Mouse (Mus musculus) kidney, embryonic 14.5 days (tissue): ENCODE data around the gene Wdr54. TPM values are rescaled to one million over a fixed set of nuclear protein-coding genes. Genes with fewer than 3 reads are reported as not detected.

ENCODE experiments used
- ATAC-seq: fragments of 200-750 bp; cut with Nextera tagmentation; 2 replicates; pipeline ENCODE4 v1.8.0; 2017; ENCODE audit warnings: moderate number of reproducible peaks, mild to moderate bottlenecking, moderate TSS enrichment, moderate library complexity; ENCODE audit not compliant: low FRiP score, low TSS enrichment
- H3K27ac ChIP-seq: fragments of 300-500 bp; sonication (generic); 2 replicates; pipeline ENCODE4 v1.5.1; 2014; ENCODE audit warnings: low read depth, mild to moderate bottlenecking, low read length, moderate library complexity, mixed read lengths
- H3K27me3 ChIP-seq: fragments of 300-500 bp; sonication (generic); 2 replicates; pipeline ENCODE4 v1.6.1; 2014; ENCODE audit warnings: mild to moderate bottlenecking, low read length; ENCODE audit not compliant: control insufficient read depth, insufficient read depth
- H3K36me3 ChIP-seq: fragments of 300-500 bp; sonication (generic); 2 replicates; pipeline ENCODE4 v1.6.1; 2014; ENCODE audit warnings: low read length, mixed read lengths; ENCODE audit not compliant: control insufficient read depth, insufficient read depth
- H3K4me1 ChIP-seq: fragments of 300-500 bp; sonication (generic); 2 replicates; pipeline ENCODE4 v1.6.1; 2014; ENCODE audit warnings: low read length, mixed read lengths; ENCODE audit not compliant: control insufficient read depth, insufficient read depth
- H3K4me2 ChIP-seq: fragments of 300-500 bp; sonication (generic); replicated peaks from 2 replicates; pipeline ENCODE4 v1.6.1; 2014; ENCODE audit warnings: low read depth, mild to moderate bottlenecking, low read length
- H3K4me3 ChIP-seq: fragments of 300-500 bp; sonication (generic); 2 replicates; pipeline ENCODE4 v1.5.1; 2014; ENCODE audit warnings: mild to moderate bottlenecking, low read length
- H3K9ac ChIP-seq: fragments of 300-500 bp; sonication (generic); 2 replicates; pipeline ENCODE4 v1.6.1; 2014; ENCODE audit warnings: low read depth, mild to moderate bottlenecking, low read length, moderate library complexity
- H3K9me3 ChIP-seq: fragments of 300-500 bp; sonication (generic); 2 replicates; pipeline ENCODE4 v1.6.1; 2016; ENCODE audit warnings: low read length; ENCODE audit not compliant: control insufficient read depth
- WGBS: fragments of 180-500 bp; shearing (Covaris S2); extraction: QIAGEN DNeasy Blood & Tissue Kit; methylation state at CpG from one replicate; pipeline ENCODE4 v1.1.7; 2014; 5-methylcytosine and 5-hydroxymethylcytosine counted together
- polyA plus RNA-seq: library from polyadenylated mRNA; unstranded; fragments of >200 nt; fragmentation: Nextera tagmentation; extraction: Ambion mirVana; gene quantifications from 2 replicates; pipeline ENCODE4 v1.2.1, GENCODE M21; 2014

The Wdr54 gene
- polyA plus RNA-seq, 1 experiment from 2014 or later: 8.6 TPM

DNA sequence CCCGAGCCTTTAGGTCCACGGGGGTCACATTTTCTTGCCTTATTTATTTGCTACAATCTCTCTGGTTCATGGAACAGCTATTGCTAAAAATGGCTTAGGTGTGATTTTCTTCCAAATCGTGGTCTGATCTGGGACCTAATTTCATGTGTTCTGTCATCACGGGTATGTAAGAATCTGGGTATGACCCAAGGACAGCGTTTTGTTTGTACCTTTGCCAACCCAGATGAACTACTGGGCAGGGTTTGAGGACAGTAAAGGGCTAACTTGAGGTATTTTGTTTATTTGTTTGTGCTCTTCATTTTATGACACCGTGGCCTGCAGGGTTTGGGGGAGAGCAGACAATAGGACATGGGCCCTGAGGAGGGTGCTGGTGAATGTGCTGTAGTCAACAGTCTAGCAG, 24.4 kb upstream of the Wdr54 start:
- H3K4me1 ChIP-seq: peaks cover 14% of the 10 kb centered on the region
- no peak overlapping the region for H3K9ac ChIP-seq
- no peak overlapping the region for H3K27ac ChIP-seq
- H3K4me3 ChIP-seq: no peak overlapping the region
- H3K27me3 ChIP-seq: no peaks in the 10 kb centered on the region
- no peak overlapping the region for H3K4me2 ChIP-seq
- ATAC-seq: no peak
- 80% methylated on average over 6 of the region's 6 CpGs for WGBS
- no peaks in the 10 kb centered on the region for H3K9me3 ChIP-seq
- peaks cover 29% of the 10 kb centered on the region for H3K36me3 ChIP-seq

GRCm38 (mm10) chr6:83179390-83180117, 23.4 kb upstream of the Wdr54 start:
- peak; percentile 70 for ATAC-seq
- H3K4me3 ChIP-seq: peak overlapping the region; percentile 25
- peaks cover 28% of the 10 kb centered on the region for H3K36me3 ChIP-seq
- H3K4me1 ChIP-seq: peaks cover 12% of the 10 kb centered on the region
- no peak overlapping the region for H3K27ac ChIP-seq
- peak overlapping the region; percentile 45 for H3K9ac ChIP-seq
- H3K9me3 ChIP-seq: no peaks in the 10 kb centered on the region
- H3K4me2 ChIP-seq: peak overlapping the region; percentile 57
- no peaks in the 10 kb centered on the region for H3K27me3 ChIP-seq
- 21% methylated on average over 12 of the region's 12 CpGs for WGBS

GRCm38 (mm10) chr6:83175996-83176395, 19.8 kb upstream of the Wdr54 start:
- 89% methylated on average over 8 of the region's 8 CpGs for WGBS

DNA sequence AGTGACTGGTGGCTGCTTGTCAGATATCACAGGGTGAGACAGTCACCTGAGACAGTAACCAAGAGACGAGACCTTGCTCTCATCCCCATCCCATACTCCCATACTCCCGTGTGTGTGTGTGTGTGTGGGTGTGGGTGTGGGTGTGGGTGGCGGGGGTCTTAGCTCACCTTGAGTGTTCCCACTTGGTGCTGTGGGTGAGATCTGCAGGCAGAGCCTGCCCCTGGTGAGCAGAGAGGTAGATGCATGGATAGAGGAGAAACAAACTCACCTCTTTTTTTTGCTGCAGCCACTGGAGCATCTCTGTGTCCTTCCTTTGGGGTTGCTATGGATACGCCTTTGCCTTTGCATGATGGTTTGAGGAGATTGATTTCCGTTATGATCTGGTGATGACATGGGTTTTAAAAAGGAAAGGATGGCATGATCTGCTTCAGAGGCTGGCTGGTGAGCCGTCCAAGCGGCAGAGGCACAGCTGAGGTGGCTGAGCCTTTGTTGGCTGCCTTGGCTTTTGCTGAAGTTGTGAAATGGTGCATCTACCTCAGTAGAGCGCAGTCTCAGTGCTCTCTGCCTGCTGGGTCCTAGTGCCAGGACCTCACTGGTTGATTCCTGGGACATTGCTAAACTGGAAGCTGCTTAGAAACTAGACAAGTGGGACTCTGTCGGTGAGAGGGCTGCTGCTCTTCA, 16.2 kb upstream of the Wdr54 start:
- no peaks in the 10 kb centered on the region for H3K9me3 ChIP-seq
- H3K27me3 ChIP-seq: no peaks in the 10 kb centered on the region
- H3K4me1 ChIP-seq: no peaks in the 10 kb centered on the region; the same call in 1 of the 2 replicates
- 66% methylated on average over 9 of the region's 9 CpGs for WGBS
- H3K36me3 ChIP-seq: peaks cover 4% of the 10 kb centered on the region; the same call in 1 of the 2 replicates
- H3K9ac ChIP-seq: no peak overlapping the region
- H3K4me3 ChIP-seq: no peak overlapping the region
- no peak overlapping the region for H3K27ac ChIP-seq
- ATAC-seq: no peak
- H3K4me2 ChIP-seq: no peak overlapping the region

More at GRCm38 (mm10) chr6:83175996-83176395, 19.8 kb upstream of the Wdr54 start:
- no peaks in the 10 kb centered on the region for H3K27me3 ChIP-seq
- no peak overlapping the region for H3K9ac ChIP-seq
- H3K4me2 ChIP-seq: no peak overlapping the region
- peaks cover 12% of the 10 kb centered on the region for H3K4me1 ChIP-seq
- no peak overlapping the region for H3K27ac ChIP-seq
- peaks cover 4% of the 10 kb centered on the region; the same call in 1 of the 2 replicates for H3K36me3 ChIP-seq
- H3K9me3 ChIP-seq: no peaks in the 10 kb centered on the region
- no peak for ATAC-seq
- H3K4me3 ChIP-seq: no peak overlapping the region

GRCm38 (mm10) chr6:83171063-83171462, 14.9 kb upstream of the Wdr54 start:
- Histone ChIP-seq H3K27ac (no peak overlapping the region), H3K4me3 (no peak overlapping the region), H3K9me3 (no peaks in the 10 kb centered on the region), H3K9ac (no peak overlapping the region), H3K27me3 (no peaks in the 10 kb centered on the region), H3K4me2 (no peak overlapping the region), H3K36me3 (peaks cover under 1% of the 10 kb centered on the region; the same call in 1 of the 2 replicates), H3K4me1 (peaks cover 9% of the 10 kb centered on the region)
- 77% methylated on average over 5 of the region's 5 CpGs for WGBS
- ATAC-seq: no peak

GRCm38 (mm10) chr6:83169872-83170271, 13.7 kb upstream of the Wdr54 start:
- no peaks in the 10 kb centered on the region for H3K9me3 ChIP-seq
- no peak overlapping the region for H3K4me3 ChIP-seq
- WGBS: 46% methylated on average over 5 of the region's 5 CpGs
- H3K27me3 ChIP-seq: no peaks in the 10 kb centered on the region
- H3K4me2 ChIP-seq: no peak overlapping the region
- ATAC-seq: no peak
- no peaks in the 10 kb centered on the region for H3K36me3 ChIP-seq
- H3K4me1 ChIP-seq: peaks cover 12% of the 10 kb centered on the region
- no peak overlapping the region for H3K27ac ChIP-seq
- H3K9ac ChIP-seq: no peak overlapping the region

DNA sequence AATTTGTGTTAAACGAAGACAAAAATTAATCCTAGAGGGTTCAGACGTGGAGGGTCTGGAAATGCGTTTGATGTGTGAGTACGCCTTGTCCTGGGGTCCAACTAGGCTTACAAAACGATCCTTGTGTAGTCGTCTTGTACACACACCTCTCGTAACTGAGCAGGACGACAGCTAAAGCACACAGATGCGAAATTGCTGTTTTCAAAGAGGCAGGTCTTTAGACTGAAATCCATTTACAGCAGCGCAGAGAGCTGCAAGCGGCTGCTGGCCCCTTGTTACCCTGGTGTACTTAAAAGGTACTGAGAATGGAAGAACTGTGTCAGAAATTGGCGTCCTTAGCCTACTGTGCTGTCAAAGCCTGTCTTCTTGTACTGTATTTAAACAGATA, 10.0 kb upstream of the Wdr54 start:
- Histone ChIP-seq H3K36me3 (no peaks in the 10 kb centered on the region), H3K27ac (peak overlapping the region; percentile 74; the same call in 1 of the 2 replicates), H3K4me1 (peaks cover 29% of the 10 kb centered on the region), H3K27me3 (peaks cover 12% of the 10 kb centered on the region), H3K9ac (peak overlapping the region; percentile 82), H3K4me3 (peak overlapping the region; percentile 93), H3K4me2 (peak overlapping the region; percentile 88), H3K9me3 (no peaks in the 10 kb centered on the region)
- peak; percentile 1; the same call in 1 of the 2 replicates for ATAC-seq
- under 1% methylated on average over 12 of the region's 12 CpGs for WGBS

DNA sequence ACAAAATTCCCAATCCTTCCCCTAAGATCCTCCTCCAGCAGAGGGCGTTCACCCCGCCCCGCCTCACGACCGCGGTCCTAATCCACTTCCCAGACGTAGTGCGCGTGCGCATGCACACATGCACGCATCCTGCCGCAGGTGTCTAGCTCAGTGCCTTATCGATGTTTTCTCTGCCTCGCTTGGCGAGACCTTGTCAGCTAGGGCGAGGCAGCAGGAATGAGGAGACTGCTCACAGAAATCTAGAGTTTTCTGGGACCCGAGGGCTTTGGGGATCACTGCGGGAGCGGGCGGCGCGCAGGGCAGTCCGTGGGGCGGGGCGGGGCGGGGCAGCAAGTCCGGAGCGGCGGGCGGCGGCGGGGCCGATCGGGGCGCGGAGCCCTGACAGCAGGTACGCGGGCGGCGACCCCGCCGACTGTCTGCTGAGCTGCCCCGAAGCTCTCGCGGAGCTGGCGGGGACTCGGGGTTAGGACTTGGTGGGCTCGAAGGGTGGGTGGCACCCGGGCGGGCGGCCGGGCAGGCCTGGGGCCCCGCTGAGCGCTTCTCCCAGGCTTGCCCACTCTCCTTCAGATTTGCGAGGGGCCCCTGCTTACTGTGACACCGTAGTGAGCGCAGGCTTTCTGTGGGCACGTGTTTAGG, 9.5 kb upstream of the Wdr54 start, which contains the start of gene Dctn1:
Gene Dctn1, plus strand, starts transcription at position 314 of the 636 bp plus-strand sequence.
- Histone ChIP-seq H3K27me3 (peaks cover 17% of the 10 kb centered on the region), H3K4me2 (peak within 1 kb of the TSS; percentile 88), H3K4me1 (peaks cover 29% of the 10 kb centered on the region), H3K27ac (peak within 1 kb of the TSS; percentile 74), H3K36me3 (no peaks in the 10 kb centered on the region), H3K9me3 (no peaks in the 10 kb centered on the region), H3K4me3 (peak within 1 kb of the TSS; percentile 93), H3K9ac (peak within 1 kb of the TSS; percentile 82)
- under 1% methylated on average over 56 of the region's 58 CpGs for WGBS
- peak; percentile 85 for ATAC-seq
